Mouse (Mus musculus) cerebellum, adult 11-12 months (tissue): ENCODE results near the gene Cdca7.

Source experiments
- DNase-seq: peaks from one replicate; pipeline ENCODE4 v3.0.0; 2022

The Cdca7 gene

GRCm38 (mm10) chr2:72475797-72476485 is at the start of gene Cdca7:
Gene Cdca7, plus strand, starts transcription at chr2:72476159.
- peak; percentile 5 for DNase-seq

GRCm38 (mm10) chr2:72426776-72427175 is 49.2 kb upstream of the Cdca7 start:
- no peak for DNase-seq

DNA sequence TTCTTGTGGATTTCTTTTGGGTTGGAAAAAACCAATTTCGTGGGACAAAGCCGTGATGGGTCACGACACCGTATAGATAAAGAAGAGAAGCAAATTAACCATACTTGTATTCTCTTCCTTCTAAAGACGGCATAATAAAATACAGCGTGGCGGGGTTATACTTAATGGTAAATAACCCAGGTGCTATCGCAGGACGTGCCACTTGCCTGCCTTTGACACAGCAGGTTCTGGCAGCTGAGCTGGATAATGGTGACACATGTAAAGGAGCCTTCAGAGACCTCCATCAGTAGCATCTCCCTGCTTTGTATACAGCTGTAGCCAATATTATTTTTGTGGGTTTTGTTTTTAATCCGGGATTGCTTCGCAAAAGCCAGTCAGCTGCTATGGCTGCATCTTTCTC is 48.7 kb upstream of the Cdca7 start:
- no peak for DNase-seq

DNA sequence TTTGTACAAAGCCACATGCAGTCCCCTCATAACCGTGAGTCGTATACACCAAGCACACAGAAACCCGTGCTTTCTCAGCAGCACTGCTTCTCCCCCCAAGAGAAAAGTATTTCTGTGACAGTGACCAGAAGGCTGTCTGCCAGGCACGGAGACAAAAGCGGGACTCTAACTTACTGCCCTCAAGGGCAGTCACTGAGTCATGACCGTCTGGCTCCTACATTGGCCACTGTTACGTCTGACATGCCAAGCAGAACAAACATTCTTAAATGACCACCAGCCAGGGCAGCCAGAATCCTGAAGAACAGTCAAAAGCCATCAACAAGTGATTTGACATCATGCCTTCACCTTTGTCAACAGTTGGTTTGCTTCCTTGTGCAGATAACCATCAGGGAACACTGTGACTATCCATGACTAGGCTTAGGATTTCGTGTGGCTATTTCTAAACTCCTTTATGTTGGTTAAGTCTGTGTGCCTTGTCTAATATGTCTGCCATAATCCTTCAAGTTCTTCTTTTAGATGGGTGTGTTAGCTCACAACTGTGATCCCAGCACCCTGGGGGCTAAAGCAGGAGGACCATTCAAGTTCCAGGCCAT is 36.9 kb upstream of the Cdca7 start:
- DNase-seq, result no peak

DNA sequence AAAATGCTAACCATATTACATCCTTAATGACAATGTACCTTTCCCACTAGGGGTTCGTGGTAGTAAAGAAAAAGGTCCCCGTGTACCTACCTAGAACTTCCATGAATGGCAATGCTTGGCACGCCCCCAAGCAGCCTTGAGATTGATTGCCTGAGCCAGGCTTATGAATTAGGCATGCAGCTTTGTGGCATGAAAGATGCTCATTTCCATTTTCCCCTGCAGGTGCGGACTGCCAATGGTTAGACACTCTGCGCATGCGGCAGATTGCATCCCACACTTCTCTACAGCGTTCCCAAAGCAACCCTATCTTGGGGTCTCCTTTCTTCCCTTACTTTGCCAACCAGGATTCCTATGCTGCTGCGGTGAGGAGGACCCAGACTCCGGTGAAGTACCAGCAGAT is 34.9 kb upstream of the Cdca7 start:
- DNase-seq, result no peak

- no peak for DNase-seq
These were observed 33.1 kb upstream of the Cdca7 start for GRCm38 (mm10) chr2:72442825-72443224.

DNA sequence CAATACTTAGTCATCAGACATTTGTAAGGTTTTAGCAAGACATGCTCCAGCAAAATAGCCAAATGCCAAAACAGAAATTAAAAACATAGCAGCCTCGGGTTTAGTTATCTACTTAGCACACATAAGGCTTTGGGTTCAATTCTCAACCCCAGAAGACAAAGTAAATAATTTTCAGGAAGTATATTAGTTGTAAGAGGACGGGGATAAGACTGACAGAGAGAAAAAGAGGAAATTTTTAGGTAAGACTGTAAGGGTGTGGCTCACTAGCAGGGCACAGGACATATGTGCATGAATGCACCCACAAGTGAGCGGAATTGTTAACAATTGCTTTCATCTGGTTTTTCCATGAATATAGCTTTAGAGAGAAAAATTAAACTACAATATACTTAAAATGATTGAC is 32.0 kb upstream of the Cdca7 start:
- DNase-seq, result no peak

GRCm38 (mm10) chr2:72446106-72446505 is 29.9 kb upstream of the Cdca7 start:
- no peak for DNase-seq

DNA sequence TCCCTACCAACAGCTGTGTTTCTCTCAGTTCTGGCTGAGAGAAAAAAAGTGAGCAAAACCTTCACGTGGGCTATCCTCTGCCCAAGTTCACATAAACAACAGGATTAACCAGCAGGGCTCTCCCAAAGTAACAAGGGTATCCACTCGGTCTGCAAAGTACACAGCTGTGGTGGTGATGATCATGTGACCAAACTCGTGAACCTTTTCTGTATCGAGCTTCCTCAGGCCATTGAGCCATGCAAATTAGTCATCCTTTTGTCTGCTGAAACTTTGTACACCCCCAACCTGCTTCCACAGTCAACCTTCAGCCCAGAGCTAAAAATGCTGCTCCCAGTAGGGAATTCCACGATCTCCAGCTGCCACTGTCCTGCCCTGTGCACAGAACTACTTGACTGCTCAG is 29.3 kb upstream of the Cdca7 start:
- no peak for DNase-seq

GRCm38 (mm10) chr2:72453563-72453962 is 22.4 kb upstream of the Cdca7 start:
- no peak for DNase-seq

DNA sequence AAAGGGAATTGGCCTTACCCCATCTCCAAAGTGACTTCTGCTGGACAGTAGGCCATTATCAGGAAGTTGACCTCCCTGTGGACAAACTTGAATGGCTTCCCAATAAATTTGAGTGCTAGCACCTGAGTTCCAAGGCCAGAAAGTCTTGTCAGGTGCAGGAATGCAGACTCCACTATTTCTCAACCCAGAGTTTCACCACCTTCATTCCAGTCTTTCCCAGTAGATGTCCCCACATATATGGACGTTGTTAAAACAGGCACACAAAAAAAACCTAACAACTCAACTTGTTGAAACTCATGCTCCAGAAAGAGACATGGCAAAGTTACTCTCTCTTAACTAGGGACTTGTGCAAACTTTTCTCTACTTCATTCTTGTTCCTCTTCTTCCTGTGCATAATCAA is 19.8 kb upstream of the Cdca7 start:
- no peak for DNase-seq

DNA sequence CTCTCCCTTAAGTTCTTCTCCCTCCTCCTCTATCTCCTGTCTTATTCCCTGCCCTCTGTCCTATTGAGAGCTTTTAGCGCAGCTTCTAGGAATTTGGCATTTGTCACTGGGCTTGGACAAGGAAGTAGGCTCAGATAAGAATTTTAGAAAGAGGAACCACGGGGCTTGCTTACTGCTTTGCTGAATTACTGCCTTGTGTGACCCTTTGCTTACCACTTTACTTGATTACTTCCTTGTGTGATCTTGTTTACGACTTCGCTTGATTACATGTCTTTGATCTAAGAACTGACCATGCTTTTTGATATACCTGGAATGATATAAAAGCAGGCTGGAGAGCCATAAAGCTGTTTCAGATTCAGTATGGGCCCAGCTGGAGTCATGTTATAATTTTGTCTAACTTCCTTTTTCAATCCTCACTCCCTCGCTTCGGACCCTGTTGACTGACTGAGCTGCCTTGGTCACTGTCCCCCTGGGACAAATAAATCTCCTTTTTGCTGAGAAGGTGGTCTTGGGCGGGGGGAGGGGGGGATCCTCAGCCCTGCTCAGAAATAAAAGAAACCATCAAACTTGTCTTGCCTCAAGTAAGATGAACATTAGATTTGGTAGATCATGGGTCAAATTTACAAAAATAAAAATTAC is 11.5 kb upstream of the Cdca7 start:
- DNase-seq, result no peak

- no peak for DNase-seq
These were observed 8.4 kb upstream of the Cdca7 start for GRCm38 (mm10) chr2:72467604-72468003.

DNA sequence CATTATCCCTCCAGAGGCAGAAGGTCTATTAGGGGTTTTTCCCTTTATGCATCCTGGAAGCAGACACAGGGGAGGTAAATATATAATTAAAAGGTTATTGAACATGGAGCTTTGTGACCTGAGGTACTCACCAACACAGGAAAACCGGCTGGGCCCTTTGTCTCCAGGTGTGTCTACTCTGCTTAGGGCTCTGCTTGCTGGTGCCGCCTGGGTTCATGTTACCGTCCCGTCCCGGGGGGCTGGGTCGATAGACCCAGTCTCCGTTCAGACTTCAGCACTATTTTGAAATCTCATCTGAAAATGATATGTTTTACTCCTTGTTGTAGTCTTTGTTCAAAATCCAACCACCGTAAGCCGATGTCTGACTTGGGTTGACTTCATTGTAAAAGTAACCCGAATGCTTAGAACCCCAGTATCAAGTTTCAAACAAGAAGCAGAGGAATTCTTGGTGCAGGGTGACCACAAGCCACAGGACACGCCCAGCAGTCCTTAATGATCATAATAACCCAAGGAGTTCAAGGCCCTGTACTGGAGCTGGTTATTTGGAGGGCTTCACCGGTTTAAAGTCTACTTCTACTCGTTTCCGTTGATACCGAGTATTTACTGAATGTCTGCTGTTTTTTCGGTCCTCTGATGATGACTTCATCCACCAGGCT is 4.4 kb upstream of the Cdca7 start:
- DNase-seq, result no peak

GRCm38 (mm10) chr2:72474531-72475287 is 1.2 kb upstream of the Cdca7 start:
- DNase-seq, result no peak

GRCm38 (mm10) chr2:72475423-72475796 is 549 bp upstream of the Cdca7 start:
- no peak for DNase-seq

- DNase-seq, result peak; percentile 1
These were observed 690 bp downstream of the Cdca7 start for GRCm38 (mm10) chr2:72476486-72477211.

DNA sequence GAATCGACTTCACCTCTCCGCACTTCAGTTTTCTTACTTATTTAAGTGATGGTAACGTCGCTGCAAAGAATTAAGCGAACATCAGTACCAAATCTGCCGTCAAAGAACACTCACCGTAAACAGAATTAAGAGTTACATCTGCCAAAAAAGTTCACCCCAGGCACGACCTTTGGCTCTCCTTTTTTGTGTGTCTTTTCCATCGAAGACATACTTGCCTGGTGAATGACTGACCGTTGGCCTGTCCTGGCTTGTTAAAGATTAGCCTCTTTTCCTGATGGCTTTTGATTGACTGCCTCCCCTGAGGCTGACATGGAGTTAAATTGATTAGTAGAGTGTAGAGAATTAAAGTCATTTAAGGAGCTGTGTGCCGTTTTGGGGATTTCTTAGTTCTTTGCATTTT is 1.3 kb downstream of the Cdca7 start:
- DNase-seq, result no peak

DNA sequence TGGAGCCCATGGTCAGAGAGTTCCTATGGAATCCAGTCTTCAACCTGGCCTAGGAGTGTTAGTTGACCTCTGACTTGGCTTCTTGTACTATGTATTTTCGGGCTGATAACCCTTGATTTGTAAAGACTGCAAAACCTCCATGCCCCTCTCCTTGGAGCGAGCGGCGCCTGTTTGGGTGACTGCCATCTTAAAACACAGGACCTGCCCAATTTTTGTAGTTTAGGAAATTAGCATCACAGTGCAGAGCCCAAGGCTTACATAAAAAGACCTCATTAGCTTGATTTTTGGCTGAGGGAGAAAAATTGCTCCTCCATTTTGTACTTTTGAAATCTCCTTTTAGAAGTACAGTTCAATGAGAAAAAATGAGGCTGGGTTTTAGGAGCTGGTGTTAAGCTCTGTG is 2.2 kb downstream of the Cdca7 start:
- DNase-seq, result no peak

GRCm38 (mm10) chr2:72478921-72479320 is 3.0 kb downstream of the Cdca7 start:
- no peak for DNase-seq

DNA sequence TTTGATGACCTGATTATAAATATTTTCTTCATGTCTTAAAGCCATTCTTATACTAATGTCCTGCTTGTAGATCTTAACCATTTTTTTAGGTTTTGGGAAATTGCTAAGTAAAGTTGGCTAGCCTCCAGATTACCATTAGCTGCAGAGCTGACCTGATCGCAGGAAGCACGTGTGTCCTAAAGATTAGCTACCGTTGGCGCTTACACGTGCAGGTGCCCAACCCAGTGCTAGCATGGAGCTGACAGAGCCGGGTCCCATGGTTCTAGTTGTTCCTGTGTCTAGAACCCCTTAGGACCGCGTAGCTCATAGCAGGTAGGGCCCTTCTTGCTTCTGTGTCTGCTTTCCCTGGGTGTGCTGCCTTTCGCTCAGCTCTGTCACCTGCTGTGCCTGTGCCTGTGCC is 3.9 kb downstream of the Cdca7 start:
- no peak for DNase-seq

GRCm38 (mm10) chr2:72491650-72492049 is 15.7 kb downstream of the Cdca7 start:
- no peak for DNase-seq

DNA sequence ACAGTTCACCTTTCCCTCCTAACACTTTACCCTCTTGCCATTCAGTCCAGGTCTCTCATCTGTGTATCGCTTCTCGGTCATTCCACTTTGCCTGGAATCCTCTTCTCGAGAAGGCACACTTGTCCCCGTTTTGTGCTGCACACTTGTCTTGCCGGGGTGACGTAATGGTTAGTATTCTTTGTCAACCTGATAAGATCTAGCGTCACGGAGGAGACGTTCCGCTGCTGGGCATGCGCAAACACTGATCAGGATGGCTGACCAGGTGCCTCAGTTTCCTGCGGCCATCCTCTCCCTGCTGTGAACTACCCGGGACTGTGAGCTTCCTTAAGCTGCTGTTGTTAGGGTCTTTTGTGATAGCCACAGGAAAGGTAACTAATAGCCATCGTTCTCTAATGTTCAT is 17.1 kb downstream of the Cdca7 start:
- no peak for DNase-seq
